Mouse (Mus musculus) forebrain, embryonic 12.5 days (tissue): ENCODE data around the gene Cd180. TPM values are rescaled to one million over a fixed set of nuclear protein-coding genes. Genes with fewer than 3 reads are reported as not detected.
"Not testable (repeated sequence)": the region's sequence is repeated elsewhere in the genome, so short reads cannot be mapped to it uniquely, and the experiment has no call there.

Experiments used
- ATAC-seq: fragments of 200-750 bp; cut with Nextera tagmentation; 2 replicates; pipeline ENCODE4 v1.8.0; 2017; ENCODE audit warnings: moderate TSS enrichment; ENCODE audit not compliant: low FRiP score
- H3K27ac ChIP-seq: fragments of 300-500 bp; sonication (generic); 2 replicates; pipeline ENCODE4 v1.5.1; 2016; ENCODE audit warnings: mild to moderate bottlenecking
- H3K27me3 ChIP-seq: fragments of 300-500 bp; sonication (generic); 2 replicates; pipeline ENCODE4 v1.6.1; 2016; ENCODE audit warnings: mild to moderate bottlenecking
- H3K36me3 ChIP-seq: fragments of 300-500 bp; sonication (generic); replicated peaks from 2 replicates; pipeline ENCODE4 v1.6.1; 2016; ENCODE audit warnings: mild to moderate bottlenecking
- H3K4me1 ChIP-seq: fragments of 300-500 bp; sonication (generic); 2 replicates; pipeline ENCODE4 v1.6.1; 2016
- H3K4me2 ChIP-seq: fragments of 300-500 bp; sonication (generic); 2 replicates; pipeline ENCODE4 v1.6.1; 2016; ENCODE audit warnings: mild to moderate bottlenecking, moderate library complexity
- H3K4me3 ChIP-seq: fragments of 300-500 bp; sonication (generic); replicated peaks from 2 replicates; pipeline ENCODE4 v1.5.1; 2016; ENCODE audit warnings: mild to moderate bottlenecking
- H3K9ac ChIP-seq: fragments of 300-500 bp; sonication (generic); 2 replicates; pipeline ENCODE4 v1.6.1; 2016; ENCODE audit warnings: mild to moderate bottlenecking
- H3K9me3 ChIP-seq: fragments of 300-500 bp; sonication (generic); 2 replicates; pipeline ENCODE4 v1.6.1; 2016
- WGBS: fragments of 180-500 bp; shearing (Covaris S2); methylation state at CpG from one replicate; pipeline ENCODE4 v1.1.7; 2016; 5-methylcytosine and 5-hydroxymethylcytosine counted together
- polyA plus RNA-seq: library from polyadenylated mRNA; unstranded; fragments of >200 nt; fragmentation: Nextera tagmentation; extraction: Ambion mirVana; gene quantifications from 2 replicates; pipeline ENCODE4 v1.2.1, GENCODE M21; 2016

Cd180 gene
- polyA plus RNA-seq, 1 experiment from 2014 or later, result 0.50 TPM

GRCm38 (mm10) chr13:102725906-102726305, 32.5 kb downstream of the Cd180 start:
- no peak overlapping the region for H3K9ac ChIP-seq
- WGBS, result 87% methylated on average over 2 of the region's 2 CpGs

DNA sequence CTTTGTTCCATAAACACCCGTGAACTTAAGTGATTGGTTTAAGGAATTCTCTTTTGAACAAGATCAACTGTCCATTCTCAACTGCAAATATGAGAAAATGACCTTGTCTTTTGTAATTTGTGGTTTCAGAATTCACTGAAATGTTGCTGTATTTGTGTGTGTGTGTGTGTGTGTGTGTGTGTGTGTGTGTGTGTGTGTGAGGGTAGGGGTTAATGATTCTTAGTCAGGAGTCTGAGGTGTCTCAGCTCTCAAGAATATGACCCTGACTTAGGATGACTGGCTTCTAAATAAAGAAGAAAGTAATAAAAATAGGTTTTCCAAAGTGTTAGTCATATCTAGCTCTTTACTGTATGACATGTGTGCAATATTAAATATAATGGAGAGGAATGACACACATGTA, 33.5 kb downstream of the Cd180 start:
- H3K27ac ChIP-seq, result no peak overlapping the region
- H3K27me3 ChIP-seq, result no peaks in the 10 kb centered on the region
- H3K9me3 ChIP-seq, result no peaks in the 10 kb centered on the region
- H3K4me1 ChIP-seq, result no peaks in the 10 kb centered on the region
- H3K4me2 ChIP-seq, result no peak overlapping the region
- no peak overlapping the region for H3K4me3 ChIP-seq
- H3K9ac ChIP-seq, result no peak overlapping the region
- ATAC-seq, result no peak
- H3K36me3 ChIP-seq, result no peaks in the 10 kb centered on the region
- 60% methylated on average over 1 of the region's 1 CpGs for WGBS

More at GRCm38 (mm10) chr13:102725906-102726305, 32.5 kb downstream of the Cd180 start:
- Histone ChIP-seq H3K4me3 (no peak overlapping the region), H3K9me3 (no peaks in the 10 kb centered on the region), H3K36me3 (no peaks in the 10 kb centered on the region), H3K27ac (no peak overlapping the region), H3K27me3 (no peaks in the 10 kb centered on the region), H3K4me2 (no peak overlapping the region), H3K4me1 (no peaks in the 10 kb centered on the region)
- ATAC-seq, result no peak

GRCm38 (mm10) chr13:102728035-102728434, 34.7 kb downstream of the Cd180 start:
- H3K9ac ChIP-seq, result no peak overlapping the region
- no peak overlapping the region for H3K4me3 ChIP-seq
- H3K36me3 ChIP-seq, result no peaks in the 10 kb centered on the region
- H3K27ac ChIP-seq, result no peak overlapping the region
- H3K27me3 ChIP-seq, result no peaks in the 10 kb centered on the region
- no peaks in the 10 kb centered on the region for H3K9me3 ChIP-seq
- WGBS, result 81% methylated on average over 3 of the region's 3 CpGs
- H3K4me2 ChIP-seq, result no peak overlapping the region
- no peaks in the 10 kb centered on the region for H3K4me1 ChIP-seq
- no peak for ATAC-seq

- 65% methylated on average over 7 of the region's 7 CpGs for WGBS
- ATAC-seq, H3K9me3 ChIP-seq, H3K36me3 ChIP-seq, H3K4me2 ChIP-seq, H3K9ac ChIP-seq, H3K4me1 ChIP-seq, H3K27me3 ChIP-seq, H3K4me3 ChIP-seq, H3K27ac ChIP-seq: not testable (repeated sequence)
Measured at GRCm38 (mm10) chr13:102728951-102729350, 35.6 kb downstream of the Cd180 start.

- Histone ChIP-seq H3K27ac (no peak overlapping the region), H3K27me3 (no peaks in the 10 kb centered on the region), H3K9me3 (no peaks in the 10 kb centered on the region), H3K4me1 (no peaks in the 10 kb centered on the region), H3K4me2 (no peak overlapping the region), H3K9ac (no peak overlapping the region), H3K36me3 (peaks cover 36% of the 10 kb centered on the region), H3K4me3 (no peak overlapping the region)
- WGBS, result 56% methylated on average over 2 of the region's 2 CpGs
- ATAC-seq, result no peak
Measured at GRCm38 (mm10) chr13:102733063-102733462, 39.7 kb downstream of the Cd180 start.

GRCm38 (mm10) chr13:102737811-102738210, 44.5 kb downstream of the Cd180 start:
- Histone ChIP-seq H3K27me3 (no peaks in the 10 kb centered on the region), H3K27ac (no peak overlapping the region), H3K4me1 (no peaks in the 10 kb centered on the region), H3K36me3 (peaks cover 52% of the 10 kb centered on the region), H3K4me3 (no peak overlapping the region), H3K4me2 (no peak overlapping the region), H3K9me3 (no peaks in the 10 kb centered on the region), H3K9ac (no peak overlapping the region)
- ATAC-seq, result no peak
- WGBS, result 94% methylated on average over 7 of the region's 7 CpGs

- no peaks in the 10 kb centered on the region for H3K9me3 ChIP-seq
- no peak overlapping the region for H3K27ac ChIP-seq
- no peak overlapping the region for H3K4me3 ChIP-seq
- H3K27me3 ChIP-seq, result no peaks in the 10 kb centered on the region
- 94% methylated on average over 13 of the region's 13 CpGs for WGBS
- ATAC-seq, result no peak
- H3K4me1 ChIP-seq, result no peaks in the 10 kb centered on the region
- peaks cover 48% of the 10 kb centered on the region for H3K36me3 ChIP-seq
- no peak overlapping the region for H3K4me2 ChIP-seq
- no peak overlapping the region for H3K9ac ChIP-seq
Measured at GRCm38 (mm10) chr13:102739720-102740535, 46.6 kb downstream of the Cd180 start.

DNA sequence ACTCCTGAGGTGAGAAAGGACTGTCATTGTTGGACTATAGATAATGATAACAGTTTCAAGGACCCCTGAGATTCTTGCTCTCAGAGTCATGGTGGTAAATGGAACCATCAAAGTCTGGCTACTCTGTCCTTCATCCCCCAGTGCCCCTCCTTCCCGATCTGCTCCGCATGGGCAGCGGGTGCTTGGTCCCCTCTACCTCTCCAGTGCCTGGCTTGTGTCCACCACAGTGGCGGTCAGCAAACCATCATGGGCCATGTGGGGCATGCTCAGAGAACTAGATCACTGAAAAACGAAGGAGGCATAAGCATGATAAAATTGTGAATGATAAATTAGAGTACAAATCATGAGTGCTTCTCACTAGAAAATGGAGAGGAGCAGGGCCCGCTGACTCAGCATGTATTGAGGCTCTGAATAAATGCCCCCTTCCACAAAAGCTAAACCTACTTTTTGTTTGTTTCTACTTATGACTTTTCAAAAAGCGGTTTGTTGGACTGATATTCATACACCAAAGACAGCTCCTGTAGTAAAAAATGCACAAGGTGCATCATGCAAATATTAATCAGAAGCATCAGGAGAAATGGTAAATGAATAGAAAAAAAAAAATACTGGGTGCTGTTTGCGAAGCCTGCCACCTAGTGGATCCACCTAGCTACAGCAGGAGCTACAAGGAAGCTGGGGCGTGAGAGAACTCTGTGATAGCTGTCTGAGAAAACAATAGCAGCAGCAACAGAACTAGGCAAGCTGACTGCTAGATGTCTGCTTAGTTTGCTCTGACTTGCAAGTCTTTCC, 51.3 kb downstream of the Cd180 start:
- Histone ChIP-seq H3K9ac (no peak overlapping the region), H3K36me3 (peaks cover 9% of the 10 kb centered on the region; the same call in 1 of the 2 replicates), H3K4me3 (no peak overlapping the region), H3K27me3 (no peaks in the 10 kb centered on the region), H3K9me3 (no peaks in the 10 kb centered on the region), H3K4me1 (no peaks in the 10 kb centered on the region), H3K4me2 (no peak overlapping the region), H3K27ac (no peak overlapping the region)
- 67% methylated on average over 9 of the region's 9 CpGs for WGBS
- ATAC-seq, result peak; percentile 55; the same call in 1 of the 2 replicates

DNA sequence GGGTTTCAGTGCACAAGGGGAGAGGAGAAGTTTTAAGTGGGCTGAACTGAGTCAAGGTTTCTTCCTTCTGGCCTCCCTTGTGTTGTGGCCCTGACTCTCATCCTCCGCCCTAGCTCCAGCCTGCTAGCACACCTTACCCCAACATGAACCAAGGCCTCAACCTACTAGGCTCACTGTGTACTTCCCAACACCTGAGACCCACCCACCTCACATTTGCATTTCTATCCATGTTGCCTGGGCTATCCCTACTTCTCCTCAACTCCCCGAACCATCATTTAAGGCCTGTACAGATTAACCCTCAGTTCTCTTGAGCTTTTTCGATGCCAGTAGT, 51.9 kb downstream of the Cd180 start:
- H3K4me1 ChIP-seq, result no peaks in the 10 kb centered on the region
- no peaks in the 10 kb centered on the region for H3K9me3 ChIP-seq
- peaks cover 11% of the 10 kb centered on the region for H3K36me3 ChIP-seq
- H3K27me3 ChIP-seq, result no peaks in the 10 kb centered on the region
- no peak overlapping the region for H3K27ac ChIP-seq
- peak; percentile 64 for ATAC-seq
- no peak overlapping the region for H3K9ac ChIP-seq
- H3K4me3 ChIP-seq, result no peak overlapping the region
- WGBS, result 95% methylated on average over 3 of the region's 3 CpGs
- no peak overlapping the region for H3K4me2 ChIP-seq

DNA sequence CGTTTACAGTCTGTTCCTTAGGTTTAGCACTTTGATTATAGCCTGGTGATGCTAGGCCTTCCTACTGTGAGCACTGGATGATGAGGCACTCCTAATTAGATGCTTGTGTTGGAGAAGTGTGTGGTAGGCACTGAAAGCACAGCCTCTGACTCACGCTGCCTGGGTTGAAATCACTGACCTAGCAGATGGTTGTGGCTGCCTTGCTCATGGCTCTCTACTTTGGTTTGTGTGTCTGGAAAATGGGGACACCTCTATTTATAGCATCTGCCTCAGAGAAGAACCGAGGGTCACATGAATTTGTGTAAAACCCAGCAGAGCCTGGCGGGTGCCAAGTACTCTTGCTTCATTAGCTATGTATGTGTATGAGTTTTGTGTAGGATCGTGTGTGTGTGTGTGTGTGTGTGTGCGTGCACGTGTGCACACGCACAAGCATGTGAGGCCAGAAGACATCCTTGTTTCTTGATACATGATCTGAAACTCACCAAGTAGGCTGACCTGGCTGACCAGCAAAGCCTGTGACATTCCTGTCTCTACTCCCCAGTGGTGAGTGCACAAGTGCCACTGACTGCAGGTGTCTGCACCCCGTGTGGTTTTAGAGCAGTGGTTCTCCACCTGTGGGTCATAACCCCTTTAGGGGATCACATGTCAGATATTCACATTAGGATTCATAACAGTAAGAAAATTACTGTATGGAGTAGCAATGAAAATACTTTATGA, 52.4 kb downstream of the Cd180 start:
- H3K9me3 ChIP-seq, result no peaks in the 10 kb centered on the region
- peaks cover 15% of the 10 kb centered on the region for H3K36me3 ChIP-seq
- no peak for ATAC-seq
- H3K4me1 ChIP-seq, result no peaks in the 10 kb centered on the region
- no peak overlapping the region for H3K4me2 ChIP-seq
- no peak overlapping the region for H3K27ac ChIP-seq
- 86% methylated on average over 9 of the region's 9 CpGs for WGBS
- H3K4me3 ChIP-seq, result no peak overlapping the region
- no peaks in the 10 kb centered on the region for H3K27me3 ChIP-seq
- H3K9ac ChIP-seq, result no peak overlapping the region

DNA sequence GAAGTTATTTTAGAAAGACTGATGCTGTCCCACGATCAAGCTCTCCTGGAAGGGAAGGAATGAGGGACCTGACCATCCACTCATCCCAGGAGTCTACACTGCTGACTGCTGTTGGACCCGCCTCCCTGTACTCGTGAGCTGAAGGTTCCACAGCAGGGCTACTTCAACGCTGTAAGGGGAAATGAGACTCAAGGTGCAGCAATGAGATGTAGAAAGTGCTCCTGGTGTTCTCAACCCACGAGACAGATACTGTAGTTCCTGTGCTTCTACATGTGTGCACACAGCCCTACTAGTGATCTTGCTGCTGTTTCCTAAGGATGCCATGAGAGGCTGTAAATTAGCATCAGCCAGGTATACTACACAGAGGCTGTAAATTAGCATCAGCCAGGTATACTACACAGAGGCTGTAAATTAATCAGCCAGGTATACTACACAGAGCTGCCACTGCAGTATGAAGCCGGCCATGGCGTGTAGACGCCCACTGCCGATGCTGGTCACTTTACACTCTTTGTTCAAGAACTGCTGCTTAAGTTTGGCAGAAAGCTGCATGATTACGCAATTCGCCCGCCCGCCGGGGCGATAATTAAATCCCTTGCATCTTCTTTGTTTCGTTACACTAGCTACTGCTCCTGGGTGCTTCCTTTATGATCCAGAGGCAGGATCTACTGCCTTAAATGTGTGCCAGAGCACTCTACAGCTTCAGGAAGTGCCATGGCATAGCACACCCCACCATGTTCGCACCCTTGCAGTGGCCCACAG, 53.6 kb downstream of the Cd180 start:
- Histone ChIP-seq H3K9ac (no peak overlapping the region), H3K4me3 (no peak overlapping the region), H3K27me3 (no peaks in the 10 kb centered on the region), H3K27ac (no peak overlapping the region), H3K9me3 (no peaks in the 10 kb centered on the region), H3K4me2 (no peak overlapping the region), H3K4me1 (no peaks in the 10 kb centered on the region), H3K36me3 (peaks cover 20% of the 10 kb centered on the region)
- no peak for ATAC-seq
- WGBS, result 88% methylated on average over 17 of the region's 17 CpGs

DNA sequence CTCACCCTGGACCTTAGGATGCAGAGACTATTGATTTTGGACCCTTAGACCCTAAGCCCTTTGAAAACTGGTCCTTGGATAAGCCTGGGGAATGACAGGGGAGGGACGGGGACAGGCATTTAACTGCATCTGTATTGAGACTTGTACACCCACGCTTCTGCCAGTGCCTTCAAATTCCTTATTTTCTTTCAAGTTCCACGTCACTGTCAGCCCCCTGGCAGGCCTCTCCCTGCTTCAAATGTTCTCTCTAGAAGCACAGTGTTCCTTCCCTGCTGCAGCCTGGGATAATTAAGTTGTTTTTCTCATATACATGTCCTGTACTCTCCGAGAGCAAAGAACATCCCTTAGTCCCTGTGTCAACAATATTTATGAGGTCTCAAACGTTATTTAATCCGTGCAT, 55.8 kb downstream of the Cd180 start:
- no peak for ATAC-seq
- Histone ChIP-seq H3K36me3 (peaks cover 20% of the 10 kb centered on the region), H3K9ac (no peak overlapping the region)

More for the DNA sequence above, 55.8 kb downstream of the Cd180 start:
- Histone ChIP-seq H3K4me3 (no peak overlapping the region), H3K27me3 (no peaks in the 10 kb centered on the region), H3K9me3 (no peaks in the 10 kb centered on the region), H3K4me1 (no peaks in the 10 kb centered on the region), H3K4me2 (no peak overlapping the region), H3K27ac (no peak overlapping the region)
- 73% methylated on average over 6 of the region's 6 CpGs for WGBS
